Mouse (Mus musculus) heart, postnatal 25 days (tissue): Measurements from ENCODE around the gene Olfr1008. TPM values are rescaled to one million over a fixed set of nuclear protein-coding genes. Genes with fewer than 3 reads are reported as not detected.
"Not testable (repeated sequence)": the region's sequence is repeated elsewhere in the genome, so short reads cannot be mapped to it uniquely, and the experiment has no call there.

Source experiments
- DNase-seq: peaks from one replicate; pipeline ENCODE4 v3.0.0; 2022; ENCODE audit warnings: low spot score
- intact Hi-C: fragments of 180-260 bp; cut with DNase I; formaldehyde crosslinking; loops from one replicate; pipeline ENCODE4 v1.15.1; 2025
- total RNA-seq, 2 experiments: library from RNA; stranded (reverse); gene quantifications; 2 replicates each; pipeline ENCODE4 v1.2.3; 2021

Gene Olfr1008
- total RNA-seq = not detected

DNA sequence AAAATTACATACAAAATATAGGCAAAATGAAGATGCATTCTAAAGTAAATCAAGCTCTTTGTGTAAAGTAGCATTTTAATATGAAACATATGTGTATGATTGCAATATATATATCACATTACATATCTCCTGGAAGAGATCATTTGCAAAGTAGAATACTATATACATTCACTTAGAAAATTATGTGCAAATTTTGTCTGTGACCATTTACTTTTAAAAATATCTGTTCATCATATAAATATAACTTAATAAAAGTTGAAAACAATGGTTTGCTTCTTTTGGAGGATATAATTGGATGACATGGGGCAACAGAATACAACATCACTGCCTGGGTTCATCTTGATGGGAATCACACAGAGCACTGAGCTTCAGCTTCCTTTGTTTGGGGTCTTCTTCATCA lies at the start of gene Olfr1008:
Gene Olfr1008, plus strand, starts transcription at position 301 of the 400 bp plus-strand sequence.
- intact Hi-C loops = no loop called here
- no peak for DNase-seq

DNA sequence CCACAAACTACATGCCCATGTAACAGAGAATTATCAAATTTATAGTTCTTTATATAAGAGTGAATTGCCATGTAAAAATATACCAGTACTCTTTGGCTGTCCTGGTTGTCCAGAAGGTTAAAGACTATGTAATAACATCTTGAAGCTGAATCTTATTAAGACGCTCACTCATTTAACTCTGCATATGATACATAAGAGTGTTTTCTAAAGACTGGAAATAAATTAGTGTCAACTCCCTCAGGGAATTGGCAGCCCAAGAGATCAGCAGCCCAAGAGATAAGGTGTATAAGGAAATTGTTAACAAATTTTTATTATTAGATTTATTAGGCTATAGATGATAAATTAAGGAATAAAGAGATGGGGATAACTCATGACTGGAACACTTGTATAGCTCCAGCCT lies 38.6 kb upstream of the Olfr1008 start, which contains the start of gene Olfr1002:
Gene Olfr1002, minus strand, starts transcription at position 101 of the 400 bp plus-strand sequence.
- no peak for DNase-seq
- intact Hi-C loops = no loop called here

DNA sequence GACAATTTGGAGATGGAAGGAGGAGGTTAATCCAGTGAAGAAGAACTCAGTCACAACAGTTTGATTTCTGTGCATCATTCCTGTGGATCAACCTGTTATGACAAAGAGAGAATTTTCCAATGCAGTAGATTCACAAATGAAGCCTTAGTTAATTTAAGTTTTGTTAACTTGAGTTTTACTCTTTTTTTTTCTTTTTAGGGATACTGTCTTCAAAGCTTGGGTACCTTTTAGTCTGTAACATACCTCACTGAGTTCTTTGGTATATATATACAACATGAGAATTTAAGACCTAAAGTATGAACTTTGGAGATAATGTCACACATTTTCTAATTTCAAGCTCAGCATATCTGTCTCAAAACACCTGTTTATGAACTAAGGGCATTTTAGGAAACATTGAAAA lies 24.9 kb upstream of the Olfr1008 start, which contains the start of gene Olfr154:
Gene Olfr154, minus strand, starts transcription at position 101 of the 400 bp plus-strand sequence.
- intact Hi-C loops, DNase-seq: not testable (repeated sequence)

DNA sequence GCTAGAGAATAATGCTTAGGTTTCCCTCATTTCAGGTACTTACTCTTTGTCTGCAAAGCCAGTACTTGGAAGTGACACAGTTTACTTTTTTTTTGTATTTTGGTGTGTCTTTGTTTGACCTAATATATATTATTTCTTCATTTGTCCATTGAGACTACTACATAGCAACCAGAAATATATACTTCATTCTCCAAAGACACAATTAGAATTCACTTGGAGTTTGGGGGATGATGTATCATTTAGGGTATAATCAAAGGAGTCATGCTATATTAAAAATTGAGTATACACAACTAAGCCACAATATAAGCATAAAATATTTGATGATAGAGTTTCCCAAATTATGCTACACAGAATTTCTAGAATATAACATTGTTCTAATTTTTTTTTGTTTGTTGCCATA lies 10.6 kb upstream of the Olfr1008 start, which contains the start of gene Olfr1006:
Gene Olfr1006, minus strand, starts transcription at position 101 of the 400 bp plus-strand sequence.
- DNase-seq = no peak
- intact Hi-C loops = no loop called here

DNA sequence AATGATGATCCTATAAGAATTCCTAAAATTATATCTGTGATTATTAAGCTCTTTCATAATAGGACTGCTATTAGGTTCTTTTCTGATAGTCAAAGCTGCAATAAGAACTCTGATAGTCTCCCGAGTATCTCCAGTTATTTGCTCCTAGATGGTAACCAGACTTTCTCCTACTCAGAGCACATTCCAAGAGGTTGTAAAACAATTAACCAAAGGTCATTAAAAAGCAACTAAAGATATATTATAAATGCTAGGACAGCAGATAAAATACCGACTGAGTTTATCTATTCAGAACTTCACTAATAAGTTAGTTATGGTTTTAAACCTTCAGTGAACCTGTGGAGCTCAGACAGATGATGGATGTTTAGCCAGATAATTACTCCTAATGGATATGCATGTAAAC lies 21.4 kb downstream of the Olfr1008 start:
- intact Hi-C loops = not testable (repeated sequence)

DNA sequence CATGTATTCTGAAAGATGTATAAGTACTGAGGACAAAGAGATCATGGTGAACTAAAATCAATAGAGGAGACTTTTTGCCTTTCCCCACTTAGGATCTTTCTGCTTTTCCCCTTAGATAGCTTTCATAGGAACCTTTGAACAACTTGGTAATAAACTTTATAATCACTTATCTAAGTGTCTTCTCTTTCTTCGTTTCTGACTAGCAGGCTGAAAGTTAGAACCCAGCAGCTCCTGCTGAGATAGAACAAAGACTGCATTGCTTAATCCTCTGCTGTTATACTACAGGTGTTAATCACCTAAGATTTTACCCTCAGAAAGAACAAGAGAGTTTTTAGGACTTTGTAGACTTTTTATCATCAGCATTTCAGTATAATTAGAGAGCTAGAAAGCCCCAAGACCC lies 21.9 kb downstream of the Olfr1008 start:
- DNase-seq = no peak
- intact Hi-C loops = no loop called here

More for the DNA sequence above, 21.4 kb downstream of the Olfr1008 start:
- not testable (repeated sequence) for DNase-seq

DNA sequence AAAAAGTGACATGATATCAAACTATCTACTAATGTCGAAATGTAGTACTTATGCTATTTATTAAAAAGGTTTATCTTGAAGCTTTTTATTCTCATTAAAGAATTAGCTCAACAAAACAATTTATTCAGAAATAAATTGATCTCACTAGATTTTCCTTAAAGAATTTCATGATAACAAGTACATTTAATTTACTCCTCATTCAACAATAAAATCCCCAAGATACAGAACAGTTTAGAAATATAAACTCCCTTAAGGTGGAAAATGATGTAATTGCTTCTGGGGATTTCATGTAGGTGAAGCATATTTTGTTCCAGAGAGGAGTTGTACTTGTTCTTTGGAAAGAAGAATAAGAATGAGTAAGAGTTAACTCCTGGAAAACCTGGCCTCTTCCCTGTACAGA lies 25.9 kb downstream of the Olfr1008 start, which contains the start of gene Olfr1009:
Gene Olfr1009, plus strand, starts transcription at position 301 of the 400 bp plus-strand sequence.
- intact Hi-C loops = no loop called here
- no peak for DNase-seq

DNA sequence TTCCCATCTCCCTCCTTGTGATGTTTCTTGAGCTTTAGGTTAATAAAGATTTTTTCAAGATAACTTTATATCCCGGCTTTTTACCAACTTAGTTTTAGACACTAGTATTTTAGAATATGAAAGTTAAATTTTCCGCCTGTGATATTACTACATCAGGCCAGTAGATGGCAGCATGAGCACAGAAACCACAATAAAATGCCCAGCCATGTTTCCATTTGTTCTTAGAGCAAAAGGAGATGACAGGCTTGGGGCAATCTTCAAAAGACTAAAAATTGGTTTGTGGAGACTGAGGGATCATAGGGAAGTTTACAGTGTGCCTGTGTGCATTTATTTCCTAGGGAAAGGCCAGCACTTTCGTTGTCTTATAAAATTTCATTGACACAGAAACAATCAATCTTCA lies 36.6 kb downstream of the Olfr1008 start:
- intact Hi-C loops = loop anchor here (1.0 kb wide), 1 partner anchor 739 kb away; no protein-coding TSS in a partner anchor
- DNase-seq = no peak

Other genes starting within 250 kb of the Olfr1008 start
- not detected for gene Olfr995, start 245.8 kb upstream of the Olfr1008 start, total RNA-seq
- not detected for gene 4833423E24Rik, start 170.4 kb upstream of the Olfr1008 start, total RNA-seq
- gene Olfr996, start 110.2 kb upstream of the Olfr1008 start, total RNA-seq = not detected
- not detected for gene Olfr998, start 100.5 kb upstream of the Olfr1008 start, total RNA-seq
- gene Olfr1000, start 77.5 kb upstream of the Olfr1008 start, total RNA-seq = not detected
- gene Olfr1002, start 38.7 kb upstream of the Olfr1008 start, total RNA-seq = not detected
- gene Olfr154, start 25.0 kb upstream of the Olfr1008 start, total RNA-seq = not detected
- gene Olfr1006, start 10.7 kb upstream of the Olfr1008 start, total RNA-seq = not detected
- not detected for gene Olfr1009, start 26.0 kb downstream of the Olfr1008 start, total RNA-seq
- not detected for gene Olfr1012, start 73.3 kb downstream of the Olfr1008 start, total RNA-seq
- gene Olfr1013, start 77.7 kb downstream of the Olfr1008 start, total RNA-seq = not detected
- not detected for gene Olfr1014, start 83.3 kb downstream of the Olfr1008 start, total RNA-seq
- gene Olfr1015, start 92.6 kb downstream of the Olfr1008 start, total RNA-seq = not detected
- not detected for gene Olfr1016, start 113.1 kb downstream of the Olfr1008 start, total RNA-seq
- gene Olfr1018, start 129.0 kb downstream of the Olfr1008 start, total RNA-seq = not detected
- not detected for gene Olfr1019, start 156.1 kb downstream of the Olfr1008 start, total RNA-seq
- gene Olfr1020, start 157.6 kb downstream of the Olfr1008 start, total RNA-seq = not detected
- gene Olfr1022, start 179.2 kb downstream of the Olfr1008 start, total RNA-seq = not detected
- gene Olfr1023, start 196.2 kb downstream of the Olfr1008 start, total RNA-seq = not detected
- not detected for gene Olfr1024, start 215.6 kb downstream of the Olfr1008 start, total RNA-seq
- not detected for gene Olfr1025-ps1, start 225.8 kb downstream of the Olfr1008 start, total RNA-seq
- not detected for gene Olfr1026, start 232.1 kb downstream of the Olfr1008 start, total RNA-seq